Mouse (Mus musculus) neural tube, embryonic 13.5 days (tissue): ENCODE measurements around the gene S1pr5. TPM values are rescaled to one million over a fixed set of nuclear protein-coding genes. Genes with fewer than 3 reads are reported as not detected.
A peak's percentile ranks its signal among the peaks of the same experiment; 100 is the strongest.
"Not testable (repeated sequence)": the region's sequence is repeated elsewhere in the genome, so short reads cannot be mapped to it uniquely, and the experiment has no call there.

ENCODE experiments used
- ATAC-seq: fragments of 200-750 bp; cut with Nextera tagmentation; 2 replicates; pipeline ENCODE4 v1.8.0; 2017; ENCODE audit warnings: low read depth, mild to moderate bottlenecking, moderate TSS enrichment, moderate library complexity
- H3K27ac ChIP-seq: fragments of 300-500 bp; sonication (generic); replicated peaks from 2 replicates; pipeline ENCODE4 v1.5.1; 2015; ENCODE audit warnings: moderate library complexity, mild to moderate bottlenecking, inconsistent platforms
- H3K27me3 ChIP-seq: fragments of 300-500 bp; sonication (generic); 2 replicates; pipeline ENCODE4 v1.6.1; 2015; ENCODE audit warnings: mild to moderate bottlenecking, inconsistent platforms
- H3K36me3 ChIP-seq: fragments of 300-500 bp; sonication (generic); 2 replicates; pipeline ENCODE4 v1.6.1; 2015; ENCODE audit warnings: mild to moderate bottlenecking, inconsistent platforms
- H3K4me1 ChIP-seq: fragments of 300-500 bp; sonication (generic); replicated peaks from 2 replicates; pipeline ENCODE4 v1.6.1; 2015; ENCODE audit warnings: inconsistent platforms
- H3K4me2 ChIP-seq: fragments of 300-500 bp; sonication (generic); 2 replicates; pipeline ENCODE4 v1.6.1; 2015; ENCODE audit warnings: inconsistent platforms, mild to moderate bottlenecking, moderate library complexity
- H3K4me3 ChIP-seq: fragments of 300-500 bp; sonication (generic); 2 replicates; pipeline ENCODE4 v1.5.1; 2015; ENCODE audit warnings: mild to moderate bottlenecking, inconsistent platforms
- H3K9ac ChIP-seq: fragments of 300-500 bp; sonication (generic); 2 replicates; pipeline ENCODE4 v1.6.1; 2015; ENCODE audit warnings: moderate library complexity, mild to moderate bottlenecking, inconsistent platforms
- H3K9me3 ChIP-seq: fragments of 300-500 bp; sonication (generic); 2 replicates; pipeline ENCODE4 v1.6.1; 2016; ENCODE audit warnings: inconsistent platforms
- WGBS: fragments of 180-500 bp; shearing (Covaris S2); methylation state at CpG from one replicate; pipeline ENCODE4 v1.1.7; 2015; 5-methylcytosine and 5-hydroxymethylcytosine counted together
- polyA plus RNA-seq: library from polyadenylated mRNA; unstranded; fragments of >200 nt; fragmentation: Nextera tagmentation; extraction: Ambion mirVana; gene quantifications from 2 replicates; pipeline ENCODE4 v1.2.1, GENCODE M21; 2015

Gene S1pr5
- polyA plus RNA-seq, 1 experiment from 2014 or later = 3.0 TPM

DNA sequence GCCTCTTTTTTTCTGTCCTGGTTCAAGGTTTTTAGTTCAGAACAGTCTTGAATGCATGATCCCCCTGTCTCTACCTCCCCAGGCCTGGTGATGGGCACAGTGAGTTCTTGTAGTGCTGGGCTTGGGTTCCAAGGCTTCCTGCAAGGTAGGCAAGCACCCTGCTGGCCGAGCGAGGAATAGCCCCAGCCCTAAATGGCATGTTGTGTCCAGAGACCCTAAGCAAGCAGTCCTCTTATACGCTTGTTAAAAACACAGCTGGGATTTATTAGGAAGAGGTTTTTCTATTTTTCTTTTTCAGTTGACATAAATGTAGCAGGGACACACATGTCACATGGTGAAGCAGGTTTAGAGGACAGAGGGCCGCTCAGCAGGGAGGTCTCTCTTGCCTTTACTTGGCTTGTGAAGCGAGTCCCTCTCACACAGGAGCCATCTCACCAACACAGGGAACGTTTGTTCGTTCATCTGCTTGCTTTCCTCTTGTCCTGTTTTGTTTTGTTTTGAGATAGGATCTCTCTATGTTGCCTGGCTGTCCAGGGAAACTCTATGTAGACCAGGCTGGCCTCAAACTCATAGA lies 34.5 kb downstream of the S1pr5 start:
- Histone ChIP-seq H3K4me3 (no peak overlapping the region), H3K36me3 (peaks cover 20% of the 10 kb centered on the region), H3K4me1 (peaks cover 9% of the 10 kb centered on the region), H3K9ac (no peak overlapping the region), H3K4me2 (no peak overlapping the region), H3K27me3 (no peaks in the 10 kb centered on the region), H3K9me3 (no peaks in the 10 kb centered on the region), H3K27ac (no peak overlapping the region)
- no peak; the same call in 1 of the 2 replicates for ATAC-seq
- WGBS = 42% methylated on average over 7 of the region's 7 CpGs

GRCm38 (mm10) chr9:21211624-21212023 lies 36.6 kb downstream of the S1pr5 start:
- H3K4me1 ChIP-seq = peaks cover 6% of the 10 kb centered on the region
- H3K27me3 ChIP-seq = no peaks in the 10 kb centered on the region
- 77% methylated on average over 7 of the region's 7 CpGs for WGBS
- H3K9me3 ChIP-seq = no peaks in the 10 kb centered on the region
- no peak overlapping the region for H3K9ac ChIP-seq
- H3K4me2 ChIP-seq = no peak overlapping the region
- peaks cover 38% of the 10 kb centered on the region for H3K36me3 ChIP-seq
- H3K27ac ChIP-seq = no peak overlapping the region
- no peak overlapping the region for H3K4me3 ChIP-seq
- ATAC-seq = no peak

GRCm38 (mm10) chr9:21210821-21211220 lies 37.4 kb downstream of the S1pr5 start:
- H3K27ac ChIP-seq = no peak overlapping the region
- ATAC-seq = no peak
- H3K27me3 ChIP-seq = no peaks in the 10 kb centered on the region
- 88% methylated on average over 6 of the region's 6 CpGs for WGBS
- H3K4me2 ChIP-seq = no peak overlapping the region
- H3K9ac ChIP-seq = no peak overlapping the region
- no peaks in the 10 kb centered on the region for H3K9me3 ChIP-seq
- no peaks in the 10 kb centered on the region for H3K4me1 ChIP-seq
- no peak overlapping the region for H3K4me3 ChIP-seq
- peaks cover 46% of the 10 kb centered on the region for H3K36me3 ChIP-seq

DNA sequence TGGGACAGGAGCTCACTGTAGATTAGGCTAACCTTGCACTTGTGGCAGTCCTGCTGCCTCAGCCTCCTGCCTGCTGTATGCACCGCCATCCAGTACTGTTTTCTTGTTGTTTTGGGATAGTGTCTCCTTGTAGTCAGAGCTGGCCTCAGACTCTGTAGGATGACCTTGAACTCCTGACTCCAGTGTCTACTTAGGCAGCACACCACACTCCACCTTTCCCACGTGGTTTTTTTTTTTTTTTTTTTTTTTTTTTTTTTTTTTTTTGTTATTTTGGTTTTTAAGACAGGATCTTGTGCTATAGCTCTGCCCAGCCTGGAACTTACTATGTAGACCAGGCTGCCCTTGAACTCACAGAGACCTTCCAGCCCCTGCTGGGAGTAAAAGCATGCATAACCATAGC lies 39.6 kb downstream of the S1pr5 start:
- Histone ChIP-seq H3K4me1 (peaks cover 14% of the 10 kb centered on the region; the same call in 1 of the 2 replicates), H3K4me2 (no peak overlapping the region)
- ATAC-seq = no peak

GRCm38 (mm10) chr9:21206848-21207247 lies 41.4 kb downstream of the S1pr5 start:
- Histone ChIP-seq H3K27ac (no peak overlapping the region), H3K9ac (no peak overlapping the region), H3K36me3 (peaks cover 65% of the 10 kb centered on the region), H3K4me1 (peaks cover 14% of the 10 kb centered on the region; the same call in 1 of the 2 replicates), H3K4me2 (no peak overlapping the region), H3K4me3 (no peak overlapping the region), H3K27me3 (no peaks in the 10 kb centered on the region), H3K9me3 (no peaks in the 10 kb centered on the region)
- 92% methylated on average over 6 of the region's 6 CpGs for WGBS
- ATAC-seq = no peak

More for the DNA sequence above, 39.6 kb downstream of the S1pr5 start:
- Histone ChIP-seq H3K9ac (no peak overlapping the region), H3K36me3 (peaks cover 57% of the 10 kb centered on the region), H3K4me3 (no peak overlapping the region), H3K27ac (no peak overlapping the region), H3K27me3 (no peaks in the 10 kb centered on the region), H3K9me3 (no peaks in the 10 kb centered on the region)
- WGBS = 64% methylated on average over 2 of the region's 2 CpGs

DNA sequence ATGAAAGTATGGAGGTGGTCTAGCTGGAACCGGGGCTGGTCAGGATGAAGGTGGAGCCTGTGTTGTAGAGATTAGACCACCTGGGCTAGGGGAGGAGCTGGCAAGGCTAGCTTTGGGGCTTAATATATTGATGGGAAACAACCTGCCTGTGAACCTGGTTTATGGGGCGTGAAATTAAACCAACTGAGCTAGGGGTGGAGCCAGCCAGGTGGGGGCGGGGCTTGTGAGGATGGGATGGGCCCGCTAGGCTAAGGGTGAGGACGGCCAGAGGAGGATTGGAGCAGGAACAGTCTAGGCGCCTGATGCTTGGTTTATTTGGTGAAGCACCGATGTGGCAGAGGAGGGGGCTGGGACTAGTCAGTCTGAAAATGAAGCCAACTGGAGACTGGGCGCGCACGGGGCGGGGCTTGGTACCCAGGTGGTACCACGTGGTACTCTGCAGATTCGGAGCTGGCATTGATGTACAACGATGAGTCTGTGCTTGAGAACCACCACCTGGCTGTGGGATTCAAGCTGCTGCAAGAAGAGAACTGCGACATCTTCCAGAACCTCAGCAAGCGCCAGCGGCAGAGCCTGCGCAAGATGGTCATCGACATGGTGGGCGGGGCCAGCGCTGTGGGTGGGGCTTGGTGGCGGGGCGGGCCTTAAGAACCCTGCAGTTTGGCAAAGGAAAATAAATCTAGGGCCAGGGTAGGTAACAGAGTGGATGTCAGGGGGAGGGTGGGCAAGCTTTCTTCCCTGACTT lies 43.5 kb downstream of the S1pr5 start:
- Histone ChIP-seq H3K4me3 (peak overlapping the region; percentile 32), H3K27me3 (no peaks in the 10 kb centered on the region), H3K4me2 (peak overlapping the region; percentile 51), H3K9me3 (no peaks in the 10 kb centered on the region), H3K27ac (0 out of 2 replicates have a peak overlapping the region, but pooled peaks have one; percentile 9), H3K36me3 (peaks cover 59% of the 10 kb centered on the region), H3K4me1 (peaks cover 14% of the 10 kb centered on the region; the same call in 1 of the 2 replicates), H3K9ac (peak overlapping the region; percentile 4; the same call in 1 of the 2 replicates)
- peak; percentile 77 for ATAC-seq
- 2% methylated on average over 23 of the region's 23 CpGs for WGBS

GRCm38 (mm10) chr9:21204156-21204527 lies 44.1 kb downstream of the S1pr5 start:
- WGBS = 24% methylated on average over 8 of the region's 8 CpGs
- no peak overlapping the region for H3K4me3 ChIP-seq
- peaks cover 61% of the 10 kb centered on the region for H3K36me3 ChIP-seq
- H3K9me3 ChIP-seq = no peaks in the 10 kb centered on the region
- H3K9ac ChIP-seq = no peak overlapping the region
- no peak; the same call in 1 of the 2 replicates for ATAC-seq
- H3K27me3 ChIP-seq = no peaks in the 10 kb centered on the region
- H3K27ac ChIP-seq = 0 out of 2 replicates have a peak overlapping the region, but pooled peaks have one; percentile 9
- peak overlapping the region; percentile 51 for H3K4me2 ChIP-seq
- H3K4me1 ChIP-seq = peaks cover 14% of the 10 kb centered on the region; the same call in 1 of the 2 replicates

GRCm38 (mm10) chr9:21198960-21199359 lies 49.3 kb downstream of the S1pr5 start:
- Histone ChIP-seq H3K27ac (no peak overlapping the region), H3K4me2 (no peak overlapping the region), H3K27me3 (no peaks in the 10 kb centered on the region), H3K36me3 (peaks cover 26% of the 10 kb centered on the region), H3K9me3 (no peaks in the 10 kb centered on the region), H3K4me1 (peaks cover 37% of the 10 kb centered on the region), H3K9ac (no peak overlapping the region), H3K4me3 (0 out of 2 replicates have a peak overlapping the region, but pooled peaks have one; percentile 69)
- ATAC-seq = no peak
- whole genome bisulfite sequencing = 86% methylated on average over 3 of the region's 3 CpGs

DNA sequence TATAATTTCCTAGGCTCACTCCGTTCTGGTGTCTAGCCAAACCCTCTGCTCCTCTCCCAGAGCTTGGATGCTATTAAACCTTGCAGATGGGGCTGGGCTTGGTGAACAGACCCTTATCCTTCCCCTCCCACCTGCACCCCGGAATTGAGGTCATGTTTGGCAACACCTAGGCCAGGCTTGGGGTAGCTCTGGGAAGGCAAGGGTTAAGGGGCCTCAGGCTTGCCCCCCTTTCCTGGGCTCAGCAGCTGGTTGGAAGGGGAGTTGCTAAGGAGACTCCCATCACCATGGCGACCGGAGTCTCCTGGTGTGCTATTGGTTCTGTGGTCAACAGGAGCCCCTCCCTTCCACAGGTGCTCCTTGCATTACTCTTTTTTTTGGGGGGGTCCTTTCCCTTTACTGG lies 50.3 kb downstream of the S1pr5 start:
- Histone ChIP-seq H3K4me1 (peaks cover 37% of the 10 kb centered on the region), H3K27me3 (no peaks in the 10 kb centered on the region), H3K4me3 (peak overlapping the region; percentile 69), H3K27ac (peak overlapping the region; percentile 74; the same call in 1 of the 2 replicates), H3K9ac (peak overlapping the region; percentile 85), H3K4me2 (peak overlapping the region; percentile 66), H3K36me3 (peaks cover 16% of the 10 kb centered on the region; the same call in 1 of the 2 replicates), H3K9me3 (no peaks in the 10 kb centered on the region)
- ATAC-seq = peak; percentile 72
- 12% methylated on average over 4 of the region's 4 CpGs for WGBS

- H3K9me3 ChIP-seq = no peaks in the 10 kb centered on the region
- H3K36me3 ChIP-seq = peaks cover 14% of the 10 kb centered on the region; the same call in 1 of the 2 replicates
- no peaks in the 10 kb centered on the region for H3K27me3 ChIP-seq
- peak overlapping the region; percentile 74 for H3K27ac ChIP-seq
- peak; percentile 83 for ATAC-seq
- peak overlapping the region; percentile 69 for H3K4me3 ChIP-seq
- peaks cover 37% of the 10 kb centered on the region for H3K4me1 ChIP-seq
- H3K9ac ChIP-seq = peak overlapping the region; percentile 85
- H3K4me2 ChIP-seq = peak overlapping the region; percentile 66
- WGBS = 20% methylated on average over 19 of the region's 19 CpGs
Measured at GRCm38 (mm10) chr9:21196521-21197433, 51.5 kb downstream of the S1pr5 start.

DNA sequence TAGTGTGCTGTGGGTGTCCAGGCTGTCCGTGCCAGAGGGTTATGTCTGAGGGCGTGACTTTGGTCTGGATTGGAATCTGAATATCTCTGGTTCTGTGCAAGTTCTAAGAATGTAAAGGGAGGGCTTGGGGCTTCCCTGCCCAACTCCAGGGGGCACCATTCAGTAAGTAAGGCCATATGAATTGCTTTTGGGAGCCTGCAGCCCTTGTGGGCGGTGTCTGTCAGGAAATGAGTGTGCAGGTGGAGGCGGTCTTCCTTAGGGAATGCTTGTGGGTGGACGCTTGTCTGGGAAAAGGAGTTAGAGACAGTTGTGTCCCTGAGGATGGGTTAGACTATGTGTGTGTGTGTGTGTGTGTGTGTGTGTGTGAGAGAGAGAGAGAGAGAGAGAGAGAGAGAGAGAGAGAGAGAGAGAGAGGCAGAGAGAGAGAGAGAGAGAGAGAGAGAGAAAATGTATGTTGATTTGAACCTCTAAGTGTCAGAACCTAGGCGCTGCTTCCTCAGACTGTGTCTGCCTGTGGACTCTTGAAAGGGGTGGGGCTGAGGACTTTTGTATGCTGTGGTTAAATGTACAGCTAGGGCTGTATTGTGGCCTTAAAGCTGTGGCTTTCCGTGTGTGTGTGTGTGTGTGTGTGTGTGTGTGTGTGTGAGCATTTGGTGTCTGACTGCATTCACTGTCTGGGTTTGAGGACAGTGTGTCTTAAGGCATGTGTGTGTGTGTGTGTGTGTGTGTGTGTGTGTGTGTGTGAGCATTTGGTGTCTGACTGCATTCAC lies 52.3 kb downstream of the S1pr5 start:
- not testable (repeated sequence) for H3K9ac ChIP-seq, H3K27me3 ChIP-seq, H3K36me3 ChIP-seq, H3K9me3 ChIP-seq
- Histone ChIP-seq H3K27ac (peak overlapping the region; percentile 74; the same call in 1 of the 2 replicates), H3K4me1 (peaks cover 37% of the 10 kb centered on the region), H3K4me2 (peak overlapping the region; percentile 66; the same call in 1 of the 2 replicates), H3K4me3 (peak overlapping the region; percentile 69; the same call in 1 of the 2 replicates)
- peak; percentile 7; the same call in 1 of the 2 replicates for ATAC-seq
- WGBS = 49% methylated on average over 7 of the region's 7 CpGs
